Mouse (Mus musculus) c-Kit-positive CD71-negative TER-119-negative erythroid progenitor cells, embryonic 14.5 days (primary cell): ENCODE measurements around the gene Unc119.

Source experiments
- DNase-seq: peaks from one replicate; pipeline ENCODE4 v3.0.0-alpha.2; 2013; ENCODE audit warnings: low read depth

Unc119 gene

GRCm38 (mm10) chr11:78344328-78344889, 1.1 kb downstream of the Unc119 start:
- DNase-seq = no peak

- DNase-seq = no peak
These were observed 1.8 kb downstream of the Unc119 start for GRCm38 (mm10) chr11:78344890-78345715.

- no peak for DNase-seq
These were observed 2.5 kb downstream of the Unc119 start for GRCm38 (mm10) chr11:78345801-78346200.

- DNase-seq = no peak
These were observed 3.2 kb downstream of the Unc119 start for GRCm38 (mm10) chr11:78346326-78347069.

GRCm38 (mm10) chr11:78347070-78347754, 3.9 kb downstream of the Unc119 start:
- no peak for DNase-seq

- no peak for DNase-seq
These were observed 4.6 kb downstream of the Unc119 start for GRCm38 (mm10) chr11:78347908-78348307.

- no peak for DNase-seq
These were observed 5.2 kb downstream of the Unc119 start for GRCm38 (mm10) chr11:78348474-78348873.

GRCm38 (mm10) chr11:78349441-78350358, 6.4 kb downstream of the Unc119 start:
- DNase-seq = no peak

- DNase-seq = no peak
These were observed 9.8 kb downstream of the Unc119 start for GRCm38 (mm10) chr11:78353081-78353480.

- no peak for DNase-seq
These were observed 11.6 kb downstream of the Unc119 start for GRCm38 (mm10) chr11:78354905-78355304.

GRCm38 (mm10) chr11:78355471-78356238, 12.4 kb downstream of the Unc119 start:
- peak; percentile 60 for DNase-seq

- DNase-seq = peak; percentile 58
These were observed 15.2 kb downstream of the Unc119 start for GRCm38 (mm10) chr11:78358330-78359007.

- DNase-seq = peak; percentile 78
These were observed 17.0 kb downstream of the Unc119 start for GRCm38 (mm10) chr11:78360125-78360788.

GRCm38 (mm10) chr11:78360789-78361131, 17.5 kb downstream of the Unc119 start:
- no peak for DNase-seq

GRCm38 (mm10) chr11:78363309-78364007, 20.2 kb downstream of the Unc119 start:
- no peak for DNase-seq

- DNase-seq = no peak
These were observed 20.8 kb downstream of the Unc119 start for GRCm38 (mm10) chr11:78364103-78364502.

- DNase-seq = no peak
These were observed 24.4 kb downstream of the Unc119 start for GRCm38 (mm10) chr11:78367456-78368225.

- no peak for DNase-seq
These were observed 27.1 kb downstream of the Unc119 start for GRCm38 (mm10) chr11:78370389-78370788.
